Mouse (Mus musculus) lung, postnatal 0 days (tissue): ENCODE results near the gene Lztr1.

Source experiments
- CTCF ChIP-seq: IDR thresholded peaks from 2 replicates; pipeline ENCODE4 v1.5.1; 2016; ENCODE audit warnings: antibody characterized with exemption, mild to moderate bottlenecking
- EP300 ChIP-seq: IDR thresholded peaks from 2 replicates; pipeline ENCODE4 v1.6.1; 2016; ENCODE audit warnings: antibody characterized with exemption, mild to moderate bottlenecking, control low read depth

GRCm38 (mm10) chr16:17564221-17564620, 55.7 kb downstream of the Lztr1 start:
- TF ChIP-seq CTCF (no peak), EP300 (no peak)
